Mouse (Mus musculus): ENCODE measurements around the gene Hmcn2.

DNA sequence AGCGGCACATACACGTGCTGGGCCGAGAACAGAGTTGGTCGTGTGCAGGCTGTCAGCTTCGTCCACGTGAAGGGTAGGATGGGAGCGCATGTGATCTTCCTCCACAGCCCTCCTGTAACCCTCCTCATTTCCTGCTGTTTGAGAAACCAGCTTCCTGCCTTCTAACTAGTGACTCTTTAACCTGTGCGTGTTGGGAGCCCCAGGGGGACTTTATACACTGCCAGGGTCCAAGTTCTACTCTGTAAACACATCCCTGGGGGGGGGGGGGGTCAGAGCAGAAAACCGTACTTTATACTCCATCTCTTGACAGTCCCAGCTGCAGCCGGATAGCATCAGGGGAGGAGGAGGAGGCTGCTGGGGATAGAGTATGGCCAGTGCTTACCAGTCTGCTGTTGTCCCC lies 120.5 kb downstream of the Hmcn2 start:
- no peak for TF ChIP-seq CTCF (conservative IDR thresholded peaks at IDR 0.05 in 1 of 2, IDR thresholded peaks at IDR 0.05 in 1 of 2; ENCODE audit: low read depth in 2 of 2, low read length in 2 of 2)
- TF ChIP-seq ZNF384 (IDR thresholded peaks at IDR 0.05; ENCODE audit: low read depth, low read length), result no peak
- no peak for TF ChIP-seq CHD1 (IDR thresholded peaks at IDR 0.05; ENCODE audit: low read depth, low read length)
- no peak for TF ChIP-seq JUN (IDR thresholded peaks at IDR 0.05; ENCODE audit: insufficient read depth, low read depth, low read length)
- no peak for TF ChIP-seq POLR2A (IDR thresholded peaks at IDR 0.05; ENCODE audit: low read depth, low read length)
- no peak for TF ChIP-seq PAX5 (IDR thresholded peaks at IDR 0.05; ENCODE audit: low read length)
- TF ChIP-seq E2F4 (IDR thresholded peaks at IDR 0.05; ENCODE audit: insufficient replicate concordance, low read depth, low read length), result no peak
- no peak for TF ChIP-seq UBTF (IDR thresholded peaks at IDR 0.05; ENCODE audit: low read depth, low read length)
- no peak for TF ChIP-seq HCFC1 (IDR thresholded peaks at IDR 0.05; ENCODE audit: low read depth, low read length)
- no peak for TF ChIP-seq USF1 (IDR thresholded peaks at IDR 0.05; ENCODE audit: low read depth, low read length)
- no peak for TF ChIP-seq POLR2AphosphoS2 (IDR thresholded peaks at IDR 0.05; ENCODE audit: low read depth, low read length)
- TF ChIP-seq RAD21 (IDR thresholded peaks at IDR 0.05; ENCODE audit: low read depth, low read length), result no peak
